Mouse (Mus musculus): ENCODE measurements at regions not wholly inside any gene's neighbourhood (a gene's known extent, or its start where the extent isn't known, plus 50 kb on each side); places are given as distances from the start of the nearest gene placed in this dataset.
"Not testable (repeated sequence)": the region's sequence is repeated elsewhere in the genome, so short reads cannot be mapped to it uniquely, and the experiment has no call there.

DNA sequence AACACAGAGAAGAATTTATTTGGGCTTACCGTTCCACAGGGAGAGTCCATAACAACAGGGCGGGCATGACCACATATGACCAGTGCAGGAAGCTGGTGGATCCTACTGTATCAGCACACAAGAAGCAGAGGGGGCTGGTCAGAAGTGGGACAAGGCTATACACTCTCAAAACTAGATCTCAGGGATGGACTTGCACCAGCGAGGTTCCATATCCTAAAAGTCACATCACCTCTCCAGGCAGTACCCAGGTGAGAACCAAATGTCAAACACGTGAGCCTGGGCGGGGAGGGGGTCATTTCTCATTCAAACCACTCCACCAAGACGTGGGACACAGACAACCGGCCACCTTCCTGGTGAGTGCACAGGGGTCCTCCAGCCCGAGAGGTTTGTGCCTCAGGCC is 167.9 kb downstream of the Basp1 start:
- no peak for DNase-seq (ENCODE audit: low spot score)

DNA sequence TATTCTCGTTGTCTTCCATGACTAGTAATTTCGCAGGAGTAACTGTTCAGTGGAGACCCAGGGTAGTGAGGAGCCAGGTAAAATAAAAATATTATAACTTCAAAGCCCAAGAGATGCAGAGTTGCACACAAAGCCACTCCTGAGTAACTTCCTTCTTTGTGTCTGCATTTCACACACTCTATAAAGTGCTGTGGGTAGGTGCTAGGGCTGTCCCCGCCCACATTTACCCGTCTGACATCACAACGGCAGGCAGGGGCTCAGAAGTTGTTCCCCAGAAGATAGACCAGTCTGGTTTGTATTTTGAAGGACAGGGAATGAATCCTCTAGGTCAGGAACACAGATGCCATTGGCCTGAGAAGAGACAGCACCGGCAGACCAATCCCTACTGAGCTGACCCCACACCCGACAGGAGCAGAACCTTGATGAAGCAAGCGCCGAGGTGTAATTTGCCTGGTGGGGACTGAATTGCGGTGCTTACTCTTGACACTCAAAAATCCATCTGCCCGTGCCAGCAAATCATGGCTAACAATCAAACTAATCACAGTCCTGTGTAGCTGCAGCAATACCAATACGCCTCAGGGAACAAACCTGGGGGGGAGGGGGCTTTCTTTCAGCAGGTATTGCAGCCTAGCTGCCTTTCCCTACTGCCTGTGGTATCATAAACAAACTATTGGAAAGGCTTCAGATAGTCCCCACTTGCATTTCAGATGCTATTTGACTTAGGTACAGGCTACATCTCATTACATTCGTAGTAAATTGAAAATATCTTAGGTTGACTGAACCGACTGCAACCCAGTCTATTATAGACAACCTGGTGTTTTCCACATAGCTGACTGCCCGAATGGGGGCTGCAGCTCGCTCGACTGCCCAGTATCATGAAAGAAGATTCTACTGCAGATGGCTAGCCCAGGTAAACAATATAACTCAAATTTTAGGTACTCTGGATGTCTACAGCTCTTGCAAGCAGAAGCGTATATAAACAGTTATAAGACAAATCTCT is 175.6 kb downstream of the Basp1 start:
- DNase-seq (ENCODE audit: low spot score) = no peak

DNA sequence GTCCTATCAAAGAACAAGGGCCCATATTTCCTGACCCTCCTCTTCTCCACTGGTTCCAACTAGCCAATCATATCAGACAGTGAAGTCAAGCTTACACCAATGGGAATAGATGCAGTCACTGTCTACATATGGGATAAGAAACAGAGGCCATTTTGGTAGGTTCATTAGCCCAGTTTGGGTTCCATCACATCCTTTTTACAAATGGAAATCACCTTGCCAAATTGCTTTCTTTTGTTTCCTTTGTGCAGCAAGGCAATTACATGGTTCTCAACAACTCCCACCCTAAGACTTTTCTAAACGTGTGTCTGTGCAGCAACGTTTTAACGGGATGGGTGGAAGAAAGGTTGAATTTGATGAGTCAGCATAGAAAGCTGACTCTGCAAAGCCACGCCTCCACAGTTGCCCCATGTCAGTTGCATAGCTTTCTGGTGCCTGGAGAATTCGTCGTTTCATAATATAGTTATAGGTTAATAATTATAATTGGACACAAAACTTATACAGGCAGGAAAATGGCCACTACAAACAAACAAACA is 177.3 kb downstream of the Basp1 start:
- no peak for DNase-seq (ENCODE audit: low spot score)

DNA sequence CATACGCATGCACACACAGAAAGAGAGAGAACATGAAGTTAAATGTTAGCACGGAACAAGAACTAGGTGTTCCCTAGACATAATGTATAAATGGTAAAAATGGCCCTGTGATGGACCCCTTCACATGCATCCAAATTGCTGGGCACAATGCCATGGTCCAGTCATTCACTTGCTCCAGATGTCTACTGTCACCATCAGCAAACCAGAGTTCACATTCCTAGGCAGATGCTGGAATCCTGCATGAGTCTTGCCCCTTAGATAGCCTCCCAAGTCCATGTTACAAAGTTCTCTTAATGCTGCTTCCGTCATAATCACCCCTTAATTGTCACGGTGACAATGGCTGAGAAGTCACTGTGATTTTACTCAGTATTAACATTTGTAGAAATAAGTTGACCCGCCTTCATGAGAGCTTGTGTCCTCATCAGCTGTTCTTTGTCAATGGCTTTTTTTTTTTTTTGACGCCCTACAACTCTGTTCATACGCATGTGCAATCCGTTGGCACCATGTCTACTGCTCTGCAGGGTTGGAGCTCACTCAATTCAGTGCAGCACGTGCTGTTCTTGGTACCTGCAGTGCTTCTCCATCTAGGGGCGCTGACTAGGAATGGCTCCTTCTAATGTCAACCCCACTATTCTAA is 179.4 kb downstream of the Basp1 start:
- DNase-seq (ENCODE audit: low spot score) = no peak

DNA sequence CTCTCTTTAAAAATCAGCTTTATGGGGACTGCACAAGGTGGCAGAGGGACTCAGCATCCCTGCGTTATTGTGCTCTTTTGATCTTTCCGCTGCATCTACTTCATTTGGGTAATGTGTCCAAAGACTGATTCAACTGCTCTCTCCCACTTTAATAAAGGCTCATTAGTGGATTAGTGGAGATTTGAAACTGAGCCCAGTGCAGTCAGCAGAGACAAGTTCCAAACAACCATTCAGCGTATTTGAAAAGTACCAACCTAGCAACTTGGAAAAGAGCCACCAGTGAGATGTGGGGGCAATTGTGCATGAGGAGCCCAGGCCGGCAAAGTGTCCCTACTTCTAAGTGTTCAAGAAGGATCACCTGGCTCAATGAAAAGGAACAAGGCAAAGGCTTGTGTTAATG is 183.4 kb downstream of the Basp1 start:
- no peak for DNase-seq (ENCODE audit: low spot score)

DNA sequence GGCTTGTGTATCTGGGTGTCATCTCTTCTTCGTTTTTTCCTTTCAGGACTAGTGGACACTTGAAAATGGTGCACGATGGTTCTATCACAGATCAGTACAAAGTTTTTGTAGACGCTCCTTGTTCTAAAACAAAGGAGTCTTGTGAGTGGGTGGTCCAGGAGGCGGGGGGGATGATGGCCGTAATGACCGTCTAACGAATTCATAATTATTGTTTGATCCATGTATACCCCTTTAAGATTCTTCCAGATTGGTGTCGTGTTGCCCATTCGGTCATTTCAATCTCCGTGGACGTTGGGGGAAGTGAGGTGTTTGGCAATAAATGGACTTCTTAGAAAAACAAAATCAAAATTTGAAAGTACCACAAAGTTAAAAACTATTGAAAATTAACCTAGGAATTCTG is 183.8 kb downstream of the Basp1 start:
- DNase-seq (ENCODE audit: low spot score) = no peak

DNA sequence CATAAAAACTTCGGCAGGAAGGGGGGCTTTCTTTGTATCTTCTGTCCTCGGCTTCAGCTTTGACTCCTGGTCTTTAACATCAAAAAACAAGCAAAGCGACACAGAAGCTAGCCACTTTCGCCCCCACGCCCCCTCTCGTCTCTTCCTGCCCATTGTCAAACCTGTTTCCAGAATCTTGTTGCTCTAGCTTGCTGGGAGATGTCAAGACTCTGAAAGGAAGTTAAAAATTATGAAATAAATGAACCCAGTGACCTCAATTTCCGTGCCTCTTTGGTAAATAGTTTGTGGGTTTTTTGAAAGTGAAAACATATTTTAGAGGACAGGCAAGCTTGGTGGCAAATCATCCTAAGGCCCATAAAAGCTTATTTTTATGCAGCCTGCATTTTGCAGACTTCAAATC is 186.1 kb downstream of the Basp1 start:
- no peak for DNase-seq (ENCODE audit: low spot score)

DNA sequence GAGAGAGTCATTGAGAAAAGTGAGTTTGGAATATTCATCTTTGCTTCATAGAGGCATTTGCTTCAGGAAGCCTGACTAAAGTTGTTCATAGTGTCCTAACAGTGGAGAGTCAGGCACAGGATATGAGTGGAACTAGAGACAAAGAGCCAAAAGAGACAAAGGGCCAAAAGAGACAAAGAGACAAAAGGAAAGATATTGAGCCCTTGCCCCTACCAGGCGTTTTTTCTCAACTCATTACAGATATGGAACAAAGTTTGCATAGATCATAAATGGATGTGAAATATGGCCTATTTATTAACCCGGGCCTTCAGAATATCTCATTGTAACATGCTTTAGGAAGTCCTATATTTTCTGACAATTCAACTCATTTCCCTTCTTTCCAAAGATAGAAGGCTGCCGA is 187.6 kb downstream of the Basp1 start:
- no peak for DNase-seq (ENCODE audit: low spot score)

DNA sequence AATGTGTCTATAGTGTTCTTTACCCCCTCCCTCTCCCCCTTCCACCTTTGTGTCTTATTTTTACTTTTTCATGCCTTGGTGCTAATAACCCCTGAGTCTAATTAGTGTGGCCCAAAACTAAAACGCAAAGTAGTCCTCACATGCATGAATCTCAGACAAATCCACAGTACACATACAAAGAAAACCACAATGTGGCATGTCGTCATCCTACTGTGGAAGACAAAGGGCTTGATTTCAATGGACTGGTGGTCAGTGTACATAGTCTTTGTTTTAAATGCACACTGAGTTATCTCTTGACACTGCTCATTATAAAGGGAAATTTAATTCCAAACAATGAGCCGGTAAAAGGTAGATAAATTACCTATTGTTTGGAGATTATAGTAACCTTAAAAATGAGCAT is 188.1 kb downstream of the Basp1 start:
- DNase-seq (ENCODE audit: low spot score) = no peak

DNA sequence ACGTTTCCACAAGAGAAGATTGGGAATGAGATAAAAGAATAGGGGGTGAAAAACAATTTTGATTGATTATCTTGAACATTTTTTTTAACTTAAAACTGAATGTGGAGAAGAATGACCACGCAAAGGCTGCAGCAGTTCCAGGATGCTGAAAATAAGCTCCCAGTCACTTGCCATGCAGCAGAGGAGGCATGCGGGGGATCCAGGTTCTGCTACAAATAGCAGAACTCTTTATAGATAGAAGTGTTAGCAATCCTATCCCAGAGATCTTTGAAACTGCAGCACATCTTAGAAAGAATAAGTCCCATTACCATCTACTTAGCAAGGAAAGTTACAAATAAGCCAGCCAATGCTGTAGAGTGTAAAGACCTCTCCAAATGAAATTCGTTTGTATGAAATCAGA is 191.8 kb downstream of the Basp1 start:
- DNase-seq (ENCODE audit: low spot score) = no peak

DNA sequence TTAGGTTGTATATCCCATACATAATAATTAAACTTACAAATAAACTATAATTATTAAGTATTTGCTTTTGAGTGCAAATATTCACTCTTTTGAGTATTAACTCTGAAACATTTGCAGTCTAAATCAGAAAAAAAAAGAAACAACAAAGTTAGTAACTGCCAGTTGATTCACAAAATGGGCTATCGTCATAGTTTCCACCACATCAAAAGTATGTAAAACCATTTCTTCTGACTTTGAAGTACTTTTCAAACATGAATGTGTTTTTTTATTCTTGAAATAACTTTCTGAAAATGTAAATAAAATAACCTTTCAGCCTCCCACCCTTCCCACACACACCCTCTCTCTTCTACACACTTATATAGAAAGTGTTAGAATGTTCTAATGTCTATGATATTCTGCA is 197.2 kb downstream of the Basp1 start:
- no peak for DNase-seq (ENCODE audit: low spot score)

DNA sequence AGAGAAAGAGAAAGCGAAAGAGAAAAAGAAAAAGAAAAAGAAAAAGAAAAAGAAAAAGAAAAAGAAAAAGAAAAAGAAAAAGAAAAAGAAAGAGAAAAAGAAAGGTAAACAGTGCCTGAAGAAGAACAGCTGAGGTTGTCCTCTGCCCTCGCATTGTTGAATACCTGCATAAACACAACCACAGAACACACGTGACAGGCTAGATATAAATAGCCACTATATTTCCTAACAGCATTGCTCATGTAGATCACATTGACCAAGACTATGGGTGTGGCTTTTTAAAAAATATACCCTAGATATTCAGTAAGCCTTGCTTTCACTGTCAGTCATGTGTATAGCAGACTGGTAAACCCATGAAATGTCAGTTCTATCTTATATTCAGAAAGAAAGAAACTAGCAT is 211.5 kb downstream of the Basp1 start:
- no peak for DNase-seq (ENCODE audit: low spot score)

DNA sequence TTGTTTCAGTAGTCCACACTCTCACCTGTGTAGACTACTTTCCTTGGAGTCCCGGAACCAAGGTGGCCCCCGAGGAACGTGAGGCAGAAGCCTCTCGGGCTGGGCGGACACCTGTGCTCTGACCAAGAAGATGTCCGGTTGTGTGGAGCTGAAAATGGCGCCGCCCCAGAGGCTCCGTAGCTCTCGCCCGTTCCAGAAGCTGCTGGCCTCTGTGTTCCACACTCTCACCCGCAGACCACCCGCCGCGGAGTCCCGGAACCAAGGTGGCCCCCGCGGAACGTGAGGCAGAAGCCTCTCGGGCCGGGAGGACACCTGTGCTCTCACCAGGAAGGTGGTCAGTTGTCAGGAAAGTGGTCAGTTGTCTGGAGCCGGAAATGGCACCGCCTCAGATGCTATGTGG is 213.3 kb downstream of the Basp1 start:
- not testable (repeated sequence) for DNase-seq (ENCODE audit: low spot score)

DNA sequence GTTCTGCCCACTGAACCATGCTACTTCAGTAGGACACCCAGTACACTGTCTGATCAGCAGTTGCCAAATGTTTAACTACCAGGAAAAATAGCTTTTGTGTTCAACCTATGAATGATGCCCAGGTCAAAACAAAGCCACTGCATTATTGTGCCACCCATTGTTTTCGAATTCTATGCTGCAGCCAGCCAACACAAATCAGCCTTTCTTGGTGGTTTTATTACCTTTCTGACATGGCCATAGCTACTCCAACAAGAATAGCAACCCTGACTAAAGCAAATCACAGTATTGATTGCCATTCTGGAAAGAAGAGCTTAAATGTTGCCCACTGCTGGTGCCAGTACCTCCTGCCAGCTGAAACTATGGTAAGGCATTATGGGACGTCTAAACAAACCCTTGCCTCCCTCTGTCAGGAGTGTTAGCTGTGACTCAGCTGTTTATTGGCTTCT is 225.7 kb downstream of the Basp1 start:
- DNase-seq (ENCODE audit: low spot score) = no peak

DNA sequence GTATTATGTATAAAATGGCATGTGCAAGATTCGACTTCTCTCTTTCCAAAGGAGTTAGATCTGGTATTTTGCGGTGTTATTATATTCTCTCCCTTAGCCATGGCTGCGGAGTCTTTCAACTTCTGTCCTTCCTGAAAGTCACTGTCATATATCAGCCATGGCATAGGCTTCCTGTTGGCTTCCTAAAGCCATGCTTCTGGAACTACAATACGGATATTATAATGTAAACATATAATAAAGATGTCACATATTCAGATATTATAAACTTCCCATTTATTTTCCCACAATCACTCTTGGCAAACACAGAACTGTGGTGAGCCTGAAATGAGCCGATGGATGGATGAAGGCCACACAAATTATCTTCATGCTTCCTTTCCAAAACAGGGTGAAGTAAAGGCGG is 240.8 kb downstream of the Basp1 start:
- no peak for DNase-seq (ENCODE audit: low spot score)

DNA sequence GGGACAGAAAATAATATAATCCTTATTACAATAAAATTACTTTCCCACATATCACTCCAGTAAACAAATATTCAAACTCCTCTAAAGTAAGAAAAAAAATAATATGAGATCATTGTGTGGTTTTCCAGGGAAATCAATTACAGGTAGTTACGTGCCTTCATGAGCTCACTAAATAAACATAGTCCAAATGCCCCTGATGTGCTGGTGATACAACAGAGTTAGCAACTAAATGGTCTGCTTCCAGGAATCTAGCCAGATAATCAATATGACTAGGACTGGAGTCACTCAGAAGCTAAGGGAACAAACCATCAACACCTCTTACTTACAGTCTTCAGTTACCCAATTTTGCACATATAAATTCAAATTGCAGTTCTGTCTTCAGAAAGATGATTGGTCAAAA is 267.2 kb downstream of the Basp1 start:
- no peak for DNase-seq (ENCODE audit: low spot score)

DNA sequence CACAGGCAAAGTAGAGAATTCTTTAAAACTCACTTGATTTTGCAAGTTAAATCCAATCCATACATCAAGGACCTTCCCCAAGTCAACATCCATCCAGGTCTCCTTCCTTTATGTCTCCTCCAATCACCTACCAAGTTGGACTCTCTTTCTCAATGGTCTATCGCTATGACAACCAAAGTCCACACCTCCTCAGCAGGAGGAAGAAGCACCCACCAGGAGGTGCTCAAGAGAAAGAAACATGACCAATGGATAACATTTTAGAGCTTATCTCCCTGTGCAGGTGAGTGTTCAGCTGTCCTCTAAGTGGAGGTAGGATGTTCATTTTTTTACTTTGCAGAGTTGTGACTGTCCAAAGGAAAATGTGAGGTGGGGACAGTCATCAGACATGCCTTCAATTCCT is 269.3 kb downstream of the Basp1 start:
- no peak for DNase-seq (ENCODE audit: low spot score)

DNA sequence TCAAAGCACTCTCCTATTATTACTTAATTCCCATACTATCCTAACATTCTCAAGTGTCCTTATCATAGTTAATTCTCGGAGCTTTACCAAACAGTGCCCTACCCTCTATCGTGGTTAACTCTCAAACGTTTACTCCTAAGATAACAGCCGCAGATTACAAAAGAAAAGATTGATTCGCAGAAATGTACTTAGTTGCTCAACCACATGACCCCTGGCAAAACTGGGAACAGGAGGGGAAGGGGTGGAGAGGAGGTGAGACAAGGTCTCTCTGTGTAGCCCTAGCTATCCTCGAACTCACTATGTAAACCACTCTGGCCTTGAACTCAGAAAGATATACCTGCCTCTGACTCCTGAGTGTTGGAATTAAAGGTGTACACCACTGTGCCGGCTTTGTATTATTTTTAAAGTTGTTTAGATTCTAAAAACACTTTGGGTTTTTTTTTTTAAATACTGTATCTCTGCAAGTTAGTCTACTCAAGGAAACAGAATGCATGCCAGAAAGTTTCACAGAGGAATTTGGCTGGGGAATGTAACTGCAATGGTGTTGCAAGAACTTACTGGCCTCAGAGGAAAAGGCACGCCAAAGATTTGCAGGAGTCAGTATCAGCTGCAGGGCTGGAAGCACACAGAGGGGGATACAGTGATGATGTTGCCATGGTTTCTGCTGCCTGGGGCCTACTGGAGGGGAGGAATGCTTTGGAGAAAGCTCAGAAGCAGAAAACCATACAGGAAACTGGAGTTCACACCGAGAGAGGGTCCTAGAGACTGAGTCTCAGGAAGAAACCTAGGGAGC is 273.0 kb downstream of the Basp1 start:
- no peak for DNase-seq (ENCODE audit: low spot score)

DNA sequence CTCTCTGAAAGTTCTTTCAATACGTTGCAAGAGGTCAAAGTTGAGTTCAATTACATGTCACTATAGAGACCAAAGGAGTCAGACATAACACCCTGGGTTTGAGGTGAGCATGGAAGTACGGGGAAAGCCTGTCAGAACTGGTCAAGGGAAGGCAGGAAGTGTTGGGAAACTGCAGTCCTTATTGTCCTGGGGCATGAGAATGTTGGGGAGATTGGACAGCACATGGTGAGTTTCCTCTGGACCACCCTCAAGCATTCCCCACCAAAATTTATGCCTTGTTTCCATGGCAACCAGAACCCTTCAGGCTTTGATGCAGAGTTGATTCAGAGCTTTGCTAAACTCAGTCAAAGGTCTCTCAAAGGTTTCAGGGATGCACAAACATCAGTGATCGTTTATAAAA is 276.5 kb downstream of the Basp1 start:
- no peak for DNase-seq (ENCODE audit: low spot score)

DNA sequence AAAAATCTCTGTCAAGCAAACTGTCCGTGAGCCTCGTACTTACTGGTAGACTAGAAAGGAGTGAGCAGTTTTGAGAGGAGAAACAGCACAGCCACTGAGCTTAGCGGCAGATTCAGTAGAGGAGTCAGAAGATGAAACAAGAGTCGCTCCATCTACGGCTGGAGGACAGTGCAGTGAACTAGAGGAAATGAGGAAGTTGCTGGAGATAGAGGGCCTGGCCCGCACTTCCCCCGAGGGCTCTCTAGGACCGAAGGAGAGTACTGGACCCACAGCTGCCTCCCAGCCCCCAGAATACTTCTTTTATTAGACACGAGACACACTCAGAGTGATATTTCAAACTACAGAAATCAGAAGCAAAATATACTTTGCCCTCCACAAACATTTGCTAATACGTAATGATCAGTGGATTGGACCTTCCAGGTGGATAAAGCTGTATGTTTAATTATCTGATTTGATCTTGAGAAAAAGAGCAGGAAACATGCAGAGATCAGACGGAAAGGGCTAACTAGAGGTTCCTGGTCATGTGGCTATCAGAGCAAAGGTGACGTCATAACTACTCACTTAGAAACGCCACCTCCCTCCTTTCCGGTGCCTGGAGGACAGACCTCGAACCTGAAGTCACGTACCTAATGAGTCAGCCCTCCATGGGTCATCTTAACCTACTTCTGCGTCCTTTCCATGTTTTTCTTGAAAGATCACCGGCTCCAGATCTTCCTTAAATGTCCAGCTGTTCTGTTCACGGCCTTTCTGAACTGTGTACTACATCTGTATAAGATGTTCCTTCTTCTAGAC is 277.9 kb downstream of the Basp1 start:
- DNase-seq (ENCODE audit: low spot score) = no peak

DNA sequence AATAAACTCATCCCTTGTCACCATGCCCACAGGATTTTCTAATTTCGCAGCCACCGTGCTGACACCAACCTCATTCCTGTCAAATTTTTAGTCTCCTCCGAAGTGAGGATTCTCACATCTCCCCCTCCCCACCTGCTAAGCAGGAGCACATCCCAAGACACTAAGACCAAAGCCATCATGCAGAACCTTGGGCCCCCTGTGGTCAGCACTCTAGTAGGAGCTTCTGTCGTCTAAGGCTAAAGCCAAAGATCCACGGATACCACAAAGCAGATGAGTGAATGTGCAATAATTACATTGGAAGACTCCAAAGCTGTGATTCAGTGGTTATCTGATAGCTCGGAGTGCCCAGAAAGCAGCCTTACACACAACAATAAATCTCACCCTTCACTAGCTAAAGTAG is 283.5 kb downstream of the Basp1 start:
- no peak for DNase-seq (ENCODE audit: low spot score)

DNA sequence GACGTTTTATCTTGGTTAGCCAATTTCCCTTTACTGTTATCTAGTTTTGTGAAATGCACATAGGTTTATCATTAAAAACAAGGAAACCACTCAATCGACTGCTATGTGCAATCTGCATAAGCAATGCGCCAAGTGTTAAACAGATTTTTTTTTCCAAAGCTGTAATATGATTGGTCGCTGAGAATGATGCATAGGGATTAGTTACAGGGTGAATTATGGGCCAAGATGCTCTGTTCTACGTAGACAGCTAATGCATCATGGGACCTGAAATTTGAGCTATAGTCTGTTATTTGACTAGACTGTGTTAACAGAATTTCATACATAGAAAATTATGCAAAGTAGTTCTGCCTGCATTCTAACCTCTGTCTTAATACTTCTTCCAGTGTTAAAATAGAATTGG is 284.0 kb downstream of the Basp1 start:
- DNase-seq (ENCODE audit: low spot score) = no peak
